Mouse (Mus musculus): ENCODE measurements around the gene Sox6. TPM values are rescaled to one million over a fixed set of nuclear protein-coding genes. Genes with fewer than 3 reads are reported as not detected.

Gene Sox6
- 44.9 and 51.8 TPM in 2 replicates for polyA plus RNA-seq (2015; fragmentation: Nextera tagmentation; extraction: Ambion mirVana)

GRCm38 (mm10) chr7:116038511-116038910, at the start of gene Sox6:
Gene Sox6, minus strand, starts transcription at chr7:116038796.

GRCm38 (mm10) chr7:116084366-116084765, 45.8 kb upstream of the Sox6 start, which contains the start of gene Gm4353:
Gene Gm4353, minus strand, starts transcription at chr7:116084635.

GRCm38 (mm10) chr7:116039196-116039537, 571 bp upstream of the Sox6 start, which contains the start of gene 1110004F10Rik:
Gene 1110004F10Rik, plus strand, starts transcription at chr7:116039397.

Other genes with a start within 250 kb of the Sox6 start
- gene 1110004F10Rik, start 601 bp upstream of the Sox6 start, polyA plus RNA-seq (2015; fragmentation: Nextera tagmentation; extraction: Ambion mirVana) = 278 and 285 TPM in 2 replicates
- 0.90 and 1.1 TPM in 2 replicates for gene Gm4353, start 45.8 kb upstream of the Sox6 start, polyA plus RNA-seq (2015; fragmentation: Nextera tagmentation; extraction: Ambion mirVana)